Mouse (Mus musculus) hindbrain, embryonic 13.5 days (tissue): ENCODE measurements around the gene Rp9. TPM values are rescaled to one million over a fixed set of nuclear protein-coding genes. Genes with fewer than 3 reads are reported as not detected.

Experiments used
- ATAC-seq: fragments of 200-750 bp; cut with Nextera tagmentation; 2 replicates; pipeline ENCODE4 v1.8.0; 2017; ENCODE audit warnings: moderate TSS enrichment; ENCODE audit not compliant: low FRiP score
- H3K27ac ChIP-seq: fragments of 300-500 bp; sonication (generic); 2 replicates; pipeline ENCODE4 v1.5.1; 2015; ENCODE audit warnings: inconsistent platforms, mild to moderate bottlenecking, moderate library complexity
- H3K27me3 ChIP-seq: fragments of 300-500 bp; sonication (generic); 2 replicates; pipeline ENCODE4 v1.6.1; 2015; ENCODE audit warnings: mild to moderate bottlenecking, inconsistent platforms
- H3K36me3 ChIP-seq: fragments of 300-500 bp; sonication (generic); 2 replicates; pipeline ENCODE4 v1.6.1; 2015; ENCODE audit warnings: mild to moderate bottlenecking, inconsistent platforms
- H3K4me1 ChIP-seq: fragments of 300-500 bp; sonication (generic); replicated peaks from 2 replicates; pipeline ENCODE4 v1.6.1; 2015; ENCODE audit warnings: inconsistent platforms
- H3K4me2 ChIP-seq: fragments of 300-500 bp; sonication (generic); 2 replicates; pipeline ENCODE4 v1.6.1; 2015; ENCODE audit warnings: inconsistent platforms, mild to moderate bottlenecking, moderate library complexity
- H3K4me3 ChIP-seq: fragments of 300-500 bp; sonication (generic); 2 replicates; pipeline ENCODE4 v1.5.1; 2015; ENCODE audit warnings: mild to moderate bottlenecking, inconsistent platforms
- H3K9ac ChIP-seq: fragments of 300-500 bp; sonication (generic); 2 replicates; pipeline ENCODE4 v1.6.1; 2015; ENCODE audit warnings: mild to moderate bottlenecking, inconsistent platforms
- H3K9me3 ChIP-seq: fragments of 300-500 bp; sonication (generic); 2 replicates; pipeline ENCODE4 v1.6.1; 2016; ENCODE audit warnings: inconsistent platforms
- WGBS: fragments of 180-500 bp; shearing (Covaris S2); methylation state at CpG from one replicate; pipeline ENCODE4 v1.1.7; 2015; 5-methylcytosine and 5-hydroxymethylcytosine counted together
- polyA plus RNA-seq: library from polyadenylated mRNA; unstranded; fragments of >200 nt; fragmentation: Nextera tagmentation; extraction: Ambion mirVana; gene quantifications from 2 replicates; pipeline ENCODE4 v1.2.1, GENCODE M21; 2015

Rp9 gene
- polyA plus RNA-seq, 1 experiment from 2014 or later = 59.2 TPM

DNA sequence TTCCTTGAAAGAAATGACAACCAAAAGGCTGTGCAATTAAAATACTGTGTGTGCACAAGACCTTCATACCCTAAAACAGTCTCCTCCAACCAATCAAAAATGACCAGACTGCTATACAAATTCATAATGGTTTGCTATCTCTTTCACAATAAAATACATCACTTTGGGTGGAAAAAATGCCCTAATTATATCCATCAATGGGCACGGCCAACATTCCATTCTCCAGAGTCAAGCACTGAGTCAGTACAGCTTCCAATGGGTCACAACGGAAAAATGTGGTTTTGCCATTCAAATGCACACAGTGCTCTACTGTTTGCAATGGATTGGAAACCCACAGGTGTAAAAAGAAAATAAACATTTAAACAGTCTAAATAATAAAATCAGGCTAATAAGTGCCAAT lies 83.7 kb downstream of the Rp9 start:
- no peak overlapping the region for H3K27ac ChIP-seq
- H3K9me3 ChIP-seq = no peaks in the 10 kb centered on the region
- H3K9ac ChIP-seq = no peak overlapping the region
- no peak overlapping the region for H3K4me2 ChIP-seq
- H3K27me3 ChIP-seq = no peaks in the 10 kb centered on the region
- no peak overlapping the region for H3K4me3 ChIP-seq
- ATAC-seq = no peak
- H3K36me3 ChIP-seq = no peaks in the 10 kb centered on the region
- peaks cover 15% of the 10 kb centered on the region for H3K4me1 ChIP-seq
- WGBS = 69% methylated on average over 2 of the region's 2 CpGs

DNA sequence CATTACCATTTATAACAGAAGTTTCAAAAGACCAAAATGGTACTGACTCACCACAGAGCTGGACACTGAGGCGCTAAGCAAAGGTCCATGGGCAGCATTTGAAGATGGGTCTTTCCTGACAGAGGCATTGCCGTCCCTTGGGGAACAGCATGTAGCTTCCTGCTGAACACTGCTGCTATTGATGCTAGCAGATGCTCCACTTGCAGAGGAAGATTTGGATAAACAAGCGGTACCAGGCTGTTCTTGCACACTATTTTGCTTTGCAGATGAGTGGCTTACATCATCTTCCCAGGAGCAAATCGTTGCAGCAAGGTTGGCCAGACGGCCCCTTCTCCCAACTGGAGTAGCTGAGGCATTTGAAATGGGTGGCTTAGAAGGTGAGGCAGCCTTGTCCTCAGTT lies 93.5 kb downstream of the Rp9 start:
- WGBS = 78% methylated on average over 5 of the region's 5 CpGs
- no peak for ATAC-seq
- Histone ChIP-seq H3K27me3 (no peaks in the 10 kb centered on the region), H3K9me3 (no peaks in the 10 kb centered on the region), H3K4me1 (no peaks in the 10 kb centered on the region), H3K9ac (no peak overlapping the region), H3K36me3 (peaks cover 21% of the 10 kb centered on the region), H3K4me2 (no peak overlapping the region), H3K4me3 (no peak overlapping the region), H3K27ac (no peak overlapping the region)

DNA sequence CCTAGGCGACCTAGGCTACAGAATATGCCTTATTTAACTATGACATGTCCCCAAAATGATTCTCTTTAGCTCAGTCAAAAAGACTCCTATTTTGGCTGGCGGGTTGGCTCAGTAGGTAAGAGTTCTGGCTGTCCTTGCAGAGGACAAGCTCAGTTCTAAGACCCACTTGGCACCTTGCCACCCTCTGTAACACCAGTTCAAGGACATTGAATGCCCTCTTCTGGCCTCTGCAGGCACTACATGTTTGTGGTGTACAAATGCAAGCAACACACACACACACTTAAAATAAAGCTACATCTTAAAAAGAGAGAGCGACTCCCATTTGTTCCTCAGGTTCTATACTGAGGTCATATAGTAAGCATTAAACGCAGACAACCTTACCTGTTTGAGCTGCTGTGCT lies 96.8 kb downstream of the Rp9 start:
- no peak overlapping the region for H3K9ac ChIP-seq
- H3K9me3 ChIP-seq = no peaks in the 10 kb centered on the region
- WGBS = 96% methylated on average over 4 of the region's 4 CpGs
- H3K4me1 ChIP-seq = no peaks in the 10 kb centered on the region
- H3K27ac ChIP-seq = no peak overlapping the region
- ATAC-seq = no peak
- no peaks in the 10 kb centered on the region for H3K27me3 ChIP-seq
- peaks cover 14% of the 10 kb centered on the region for H3K36me3 ChIP-seq
- no peak overlapping the region for H3K4me3 ChIP-seq
- no peak overlapping the region for H3K4me2 ChIP-seq

DNA sequence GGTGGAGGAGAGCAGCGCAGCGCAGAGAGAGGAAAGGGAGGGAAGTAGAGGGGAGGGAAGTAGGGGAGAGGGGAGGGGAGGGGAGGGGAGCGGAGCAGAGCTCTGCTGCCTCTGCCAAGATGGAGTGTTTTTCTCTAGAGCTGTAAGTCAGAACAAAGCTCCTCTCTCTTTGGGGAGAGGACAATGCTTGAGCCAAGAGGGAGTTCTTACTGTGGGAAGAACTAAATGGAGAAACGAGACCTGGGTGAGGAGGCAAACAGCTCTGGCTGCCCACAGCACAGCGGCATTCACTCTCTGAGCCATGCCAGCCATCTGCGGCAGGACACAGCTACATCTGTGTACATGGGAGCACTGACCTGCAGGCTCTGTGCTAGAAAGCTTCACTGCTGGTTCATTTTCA lies 101.5 kb downstream of the Rp9 start:
- WGBS = 76% methylated on average over 6 of the region's 6 CpGs
- no peak for ATAC-seq
- Histone ChIP-seq H3K9me3 (no peaks in the 10 kb centered on the region), H3K4me2 (no peak overlapping the region), H3K4me1 (no peaks in the 10 kb centered on the region), H3K36me3 (peaks cover 15% of the 10 kb centered on the region), H3K27me3 (no peaks in the 10 kb centered on the region), H3K27ac (no peak overlapping the region; the same call in 1 of the 2 replicates), H3K9ac (no peak overlapping the region; the same call in 1 of the 2 replicates), H3K4me3 (no peak overlapping the region)

DNA sequence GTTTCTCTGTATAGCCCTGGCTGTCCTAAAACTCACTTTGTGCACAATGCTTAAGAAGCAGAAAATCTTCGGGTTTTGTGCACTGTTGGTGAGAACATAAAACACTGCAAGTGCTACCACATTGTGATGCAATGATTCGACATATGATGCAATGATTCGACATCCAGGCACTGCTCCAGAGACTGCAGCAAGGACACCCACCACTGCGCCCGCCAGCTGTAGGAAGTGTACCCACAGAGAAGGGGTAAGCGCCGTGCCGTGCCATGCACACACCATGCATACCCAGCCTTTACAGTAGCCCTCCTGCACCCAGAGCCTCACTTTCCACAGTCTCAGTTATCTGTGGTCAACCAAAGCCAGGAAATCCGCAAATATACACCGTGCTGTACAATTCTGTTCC lies 102.9 kb downstream of the Rp9 start:
- Histone ChIP-seq H3K4me1 (no peaks in the 10 kb centered on the region), H3K9ac (no peak overlapping the region), H3K36me3 (peaks cover 4% of the 10 kb centered on the region), H3K27ac (no peak overlapping the region), H3K4me2 (no peak overlapping the region), H3K9me3 (no peaks in the 10 kb centered on the region), H3K27me3 (no peaks in the 10 kb centered on the region), H3K4me3 (no peak overlapping the region)
- ATAC-seq = no peak
- WGBS = 96% methylated on average over 10 of the region's 10 CpGs

DNA sequence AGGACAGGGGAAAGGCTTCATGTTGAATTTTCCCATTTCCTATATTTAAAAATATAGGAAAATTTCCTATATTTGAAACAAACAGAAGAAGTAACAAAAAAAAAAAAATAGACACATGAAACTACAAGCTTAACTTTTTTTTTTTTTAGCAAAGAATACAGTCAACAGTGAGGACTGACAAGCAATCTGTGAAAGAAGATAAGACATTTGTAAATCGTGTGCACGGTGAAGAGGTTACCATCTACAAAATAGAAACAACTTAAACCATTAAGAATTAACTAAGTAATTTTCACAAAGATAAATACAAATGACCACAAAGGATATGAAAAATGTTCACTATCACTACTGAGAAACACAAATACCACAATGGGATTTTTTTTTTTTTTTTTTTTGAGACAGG lies 103.3 kb downstream of the Rp9 start:
- no peak for ATAC-seq
- H3K9ac ChIP-seq = no peak overlapping the region
- H3K4me3 ChIP-seq = no peak overlapping the region
- WGBS = 95% methylated on average over 2 of the region's 2 CpGs
- H3K36me3 ChIP-seq = peaks cover 4% of the 10 kb centered on the region
- H3K9me3 ChIP-seq = no peaks in the 10 kb centered on the region
- no peak overlapping the region for H3K27ac ChIP-seq
- H3K27me3 ChIP-seq = no peaks in the 10 kb centered on the region
- no peaks in the 10 kb centered on the region for H3K4me1 ChIP-seq
- H3K4me2 ChIP-seq = no peak overlapping the region

Other genes with a start within 250 kb of the Rp9 start
- gene Zfp809, start 244.0 kb downstream of the Rp9 start, polyA plus RNA-seq = 9.0 and 10.9 TPM in 2 replicates
- 7.5 and 7.6 TPM in 2 replicates for gene Zfp599, start 209.8 kb downstream of the Rp9 start, polyA plus RNA-seq
- 36.0 and 40.6 TPM in 2 replicates for gene Zfp810, start 162.1 kb downstream of the Rp9 start, polyA plus RNA-seq
- gene Anln, start 80.6 kb downstream of the Rp9 start, polyA plus RNA-seq = 5.8 and 7.0 TPM in 2 replicates
- 8.8 and 9.1 TPM in 2 replicates for gene 9530077C05Rik, start 58.2 kb downstream of the Rp9 start, polyA plus RNA-seq
- gene Gm17545, start 15.5 kb downstream of the Rp9 start, polyA plus RNA-seq = not detected in 2 replicates
- gene Bbs9, start 6.0 kb upstream of the Rp9 start, polyA plus RNA-seq = 16.9 and 17.1 TPM in 2 replicates